Mouse (Mus musculus) CH12.LX (cell line): ENCODE measurements at regions not wholly inside any gene's neighbourhood (a gene's known extent, or its start where the extent isn't known, plus 50 kb on each side); places are given as distances from the start of the nearest gene placed in this dataset.

Source experiments
- DNase-seq: peaks from one replicate; pipeline ENCODE4 v3.0.0-alpha.2; 2013; ENCODE audit errors: extremely low read depth
- H3K27ac ChIP-seq: 2 replicates; pipeline ENCODE4 v1.5.1; 2012; ENCODE audit warnings: low read depth, mild to moderate bottlenecking, control low read depth, moderate library complexity; ENCODE audit not compliant: insufficient read depth
- H3K27me3 ChIP-seq: replicated peaks from 2 replicates; pipeline ENCODE3; 2012; ENCODE audit warnings: inconsistent platforms
- H3K36me3 ChIP-seq, 2 experiments: replicated peaks in 1 of 2; 2 replicates each; pipeline versions ENCODE3 to v1.6.1; 2012; ENCODE audit warnings: inconsistent platforms in 1 of 2, low read length in 1 of 2, mild to moderate bottlenecking in 1 of 2, mixed read lengths in 1 of 2, moderate library complexity in 1 of 2; ENCODE audit not compliant: control insufficient read depth in 1 of 2, insufficient read depth in 1 of 2
- H3K4me1 ChIP-seq, 2 experiments: 2 replicates each; pipeline ENCODE4 v1.6.1; 2012; ENCODE audit warnings: inconsistent platforms in 1 of 2, moderate library complexity in 1 of 2; ENCODE audit not compliant: insufficient read depth in 2 of 2, control insufficient read depth in 1 of 2
- H3K4me2 ChIP-seq: 2 replicates; pipeline ENCODE4 v1.6.1; 2012; ENCODE audit warnings: low read depth, mild to moderate bottlenecking, control low read depth; ENCODE audit not compliant: poor library complexity, insufficient read depth, severe bottlenecking
- H3K4me3 ChIP-seq, 3 experiments: fragments of 150-350 bp in 1 of 3; sonication (generic) in 1 of 3; replicated peaks in 1 of 3; 2 replicates each; pipeline versions ENCODE3 to v1.5.1; 2011 to 2012; ENCODE audit warnings: low read depth in 2 of 3, low read length in 2 of 3, mild to moderate bottlenecking in 2 of 3, moderate library complexity in 2 of 3, control low read depth in 1 of 3, improper control_type of control experiment in 1 of 3, inconsistent platforms in 1 of 3, mixed read lengths in 1 of 3; ENCODE audit not compliant: poor library complexity in 1 of 3
- H3K79me2 ChIP-seq: replicated peaks from 2 replicates; pipeline ENCODE4 v1.6.1; 2012; ENCODE audit warnings: mild to moderate bottlenecking, moderate library complexity; ENCODE audit not compliant: control insufficient read depth, poor library complexity, insufficient read depth, severe bottlenecking; ENCODE audit errors: extremely low read depth
- H3K9ac ChIP-seq: 2 replicates; pipeline ENCODE4 v1.6.1; 2012; ENCODE audit warnings: low read depth, mild to moderate bottlenecking, control low read depth, moderate library complexity; ENCODE audit not compliant: insufficient read depth
- H3K9me3 ChIP-seq: replicated peaks from 2 replicates; pipeline ENCODE3; 2012; ENCODE audit warnings: low read length, inconsistent platforms, mixed read lengths
- CHD1 ChIP-seq: IDR thresholded peaks from 2 replicates; pipeline ENCODE4 v1.6.1; 2012; ENCODE audit warnings: low read depth, low read length, improper control_type of control experiment, inconsistent platforms
- CHD2 ChIP-seq: IDR thresholded peaks from 2 replicates; pipeline ENCODE4 v1.6.1; 2011; ENCODE audit warnings: low read length, improper control_type of control experiment
- CTCF ChIP-seq, 2 experiments: IDR thresholded peaks in 1 of 2; conservative IDR thresholded peaks in 1 of 2; 2 replicates each; pipeline ENCODE4 v1.5.1; 2011 to 2012; ENCODE audit warnings: low read depth in 2 of 2, low read length in 2 of 2, improper control_type of control experiment in 1 of 2, inconsistent platforms in 1 of 2, mild to moderate bottlenecking in 1 of 2, moderate library complexity in 1 of 2
- E2F4 ChIP-seq: IDR thresholded peaks from 2 replicates; pipeline ENCODE4 v1.6.1; 2011; ENCODE audit warnings: low read depth, low read length, improper control_type of control experiment; ENCODE audit not compliant: insufficient replicate concordance
- ELF1 ChIP-seq: IDR thresholded peaks from 2 replicates; pipeline ENCODE4 v1.6.1; 2014; ENCODE audit warnings: low read depth, mild to moderate bottlenecking, inconsistent platforms, low read length, improper control_type of control experiment
- EP300 ChIP-seq: IDR thresholded peaks from 2 replicates; pipeline ENCODE4 v1.6.1; 2011; ENCODE audit warnings: low read length, improper control_type of control experiment
- ETS1 ChIP-seq: conservative IDR thresholded peaks from 2 replicates; pipeline ENCODE4 v1.6.1; 2012; ENCODE audit warnings: low read depth, mild to moderate bottlenecking, inconsistent platforms, low read length, improper control_type of control experiment, moderate library complexity
- IRF4 ChIP-seq: IDR thresholded peaks from 2 replicates; pipeline ENCODE4 v1.6.1; 2014; ENCODE audit warnings: low read depth, mild to moderate bottlenecking, inconsistent platforms, low read length, improper control_type of control experiment
- JUN ChIP-seq: IDR thresholded peaks from 2 replicates; pipeline ENCODE4 v1.6.1; 2011; ENCODE audit warnings: low read depth, mild to moderate bottlenecking, low read length, improper control_type of control experiment, moderate library complexity; ENCODE audit not compliant: insufficient read depth
- KAT2A ChIP-seq: IDR thresholded peaks from 2 replicates; pipeline ENCODE4 v1.6.1; 2012; ENCODE audit warnings: low read length, improper control_type of control experiment, inconsistent platforms; ENCODE audit not compliant: insufficient replicate concordance
- MXI1 ChIP-seq: IDR thresholded peaks from 2 replicates; pipeline ENCODE4 v1.6.1; 2011; ENCODE audit warnings: mild to moderate bottlenecking, low read depth, low read length, improper control_type of control experiment
- NELFE ChIP-seq: IDR thresholded peaks from 2 replicates; pipeline ENCODE4 v1.6.1; 2011; ENCODE audit warnings: low read depth, low read length, improper control_type of control experiment
- NRF1 ChIP-seq: IDR thresholded peaks from 2 replicates; pipeline ENCODE4 v1.6.1; 2014; ENCODE audit warnings: low read depth, mild to moderate bottlenecking, inconsistent platforms, low read length, improper control_type of control experiment, moderate library complexity
- POLR2AphosphoS2 ChIP-seq: IDR thresholded peaks from 2 replicates; pipeline ENCODE4 v1.6.1; 2011; ENCODE audit warnings: low read depth, low read length, improper control_type of control experiment
- RAD21 ChIP-seq: IDR thresholded peaks from 2 replicates; pipeline ENCODE4 v1.6.1; 2011; ENCODE audit warnings: low read depth, mild to moderate bottlenecking, low read length, improper control_type of control experiment, moderate library complexity
- RCOR1 ChIP-seq: conservative IDR thresholded peaks from 2 replicates; pipeline ENCODE4 v1.6.1; 2012; ENCODE audit warnings: low read depth, mild to moderate bottlenecking, inconsistent platforms, low read length, improper control_type of control experiment
- SIN3A ChIP-seq: IDR thresholded peaks from 2 replicates; pipeline ENCODE4 v1.6.1; 2012; ENCODE audit warnings: low read length, improper control_type of control experiment, inconsistent platforms
- SMC3 ChIP-seq: IDR thresholded peaks from 2 replicates; pipeline ENCODE4 v1.6.1; 2011; ENCODE audit warnings: low read depth, low read length, improper control_type of control experiment
- UBTF ChIP-seq: IDR thresholded peaks from 2 replicates; pipeline ENCODE4 v1.6.1; 2012; ENCODE audit warnings: low read depth, mild to moderate bottlenecking, inconsistent platforms, low read length, improper control_type of control experiment, moderate library complexity
- USF1 ChIP-seq: IDR thresholded peaks from 2 replicates; pipeline ENCODE4 v1.6.1; 2014; ENCODE audit warnings: low read depth, mild to moderate bottlenecking, inconsistent platforms, low read length, improper control_type of control experiment
- USF2 ChIP-seq: conservative IDR thresholded peaks from 2 replicates; pipeline ENCODE4 v1.6.1; 2011; ENCODE audit warnings: low read depth, low read length, improper control_type of control experiment
- ZKSCAN1 ChIP-seq: IDR thresholded peaks from 2 replicates; pipeline ENCODE4 v1.6.1; 2012; ENCODE audit warnings: low read depth, inconsistent platforms, low read length, improper control_type of control experiment, borderline replicate concordance
- ZMIZ1 ChIP-seq: IDR thresholded peaks from 2 replicates; pipeline ENCODE4 v1.6.1; 2012; ENCODE audit warnings: low read depth, mild to moderate bottlenecking, inconsistent platforms, low read length, improper control_type of control experiment
- ZNF384 ChIP-seq: IDR thresholded peaks from 2 replicates; pipeline ENCODE4 v1.6.1; 2012; ENCODE audit warnings: low read depth, low read length, improper control_type of control experiment, inconsistent platforms
- dilution Hi-C: fragments of 300-500 bp; cut with MboI; formaldehyde crosslinking; loops from 2 replicates; pipeline ENCODE4 v1.14.3; 2020; ENCODE audit warnings: low sequenced_read_pairs; ENCODE audit not compliant: extremely low pct_unique_long_range_greater_than_20kb, extremely low pct_ligation_motif_present
- in situ Hi-C: fragments of 300-500 bp; cut with MboI; formaldehyde crosslinking; loops from 3 replicates; pipeline ENCODE4 v1.14.3; 2019; ENCODE audit warnings: low sequenced_read_pairs, low pct_ligation_motif_present, low pct_unique_long_range_greater_than_20kb, mixed read lengths

DNA sequence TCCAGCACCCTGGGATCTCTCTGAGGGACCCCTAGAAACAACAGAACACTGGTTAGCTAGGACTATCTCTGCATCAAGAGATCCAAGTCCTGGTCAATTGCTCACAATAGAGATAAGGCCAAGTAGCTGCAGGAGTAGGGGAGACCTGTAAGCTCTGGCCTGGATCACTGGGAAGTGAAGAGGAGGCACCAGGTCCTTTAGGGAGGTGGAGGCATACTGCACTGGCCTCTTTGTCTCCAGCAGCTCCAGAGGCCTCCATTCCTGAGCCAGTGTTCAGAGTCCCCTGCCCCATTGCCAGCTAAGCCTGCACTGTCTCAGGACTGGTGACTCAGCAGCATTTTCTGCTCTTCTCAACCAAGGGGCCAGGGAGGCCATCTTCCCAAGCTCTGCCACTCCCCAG lies 262.3 kb upstream of the Gm4791 start:
- Histone ChIP-seq H3K9me3 (peaks cover 2% of the 10 kb centered on the region), H3K4me3 (no peak overlapping the region), H3K79me2 (no peaks in the 10 kb centered on the region), H3K27ac (no peak overlapping the region), H3K4me1 (no peaks in the 10 kb centered on the region), H3K36me3 (no peaks in the 10 kb centered on the region)
- dilution Hi-C loops = no loop called here
- DNase-seq = no peak
- no peak for TF ChIP-seq ZNF384
- no peak for TF ChIP-seq SMC3
- TF ChIP-seq KAT2A = no peak
- TF ChIP-seq UBTF = no peak
- TF ChIP-seq CTCF (conservative IDR thresholded peaks at IDR 0.05 in 1 of 2, IDR thresholded peaks at IDR 0.05 in 1 of 2; ENCODE audit: low read depth in 2 of 2, low read length in 2 of 2) = no peak
- TF ChIP-seq, all 38 proteins: peak for 0
- peaks cover 29% of the 10 kb centered on the region for H3K27me3 ChIP-seq
- H3K4me2 ChIP-seq = no peak overlapping the region
- H3K9ac ChIP-seq = no peak overlapping the region
- in situ Hi-C loops = loop anchor here (10.0 to 25.0 kb wide), 2 partner anchors 976 to 1519 kb away; no protein-coding TSS in a partner anchor

GRCm38 (mm10) chr9:46735664-46736067 lies 262.9 kb upstream of the Gm4791 start:
- peak; percentile 53 for DNase-seq
- H3K27ac ChIP-seq = no peak overlapping the region
- H3K36me3 ChIP-seq = no peaks in the 10 kb centered on the region
- peaks cover 35% of the 10 kb centered on the region for H3K27me3 ChIP-seq
- H3K4me3 ChIP-seq = no peak overlapping the region
- peaks cover 2% of the 10 kb centered on the region for H3K9me3 ChIP-seq
- no peaks in the 10 kb centered on the region for H3K79me2 ChIP-seq
- H3K4me2 ChIP-seq = no peak overlapping the region
- dilution Hi-C loops (no loop called here), in situ Hi-C loops (loop anchor here (10.0 to 25.0 kb wide), 2 partner anchors 977 to 1519 kb away; no protein-coding TSS in a partner anchor)
- H3K9ac ChIP-seq = no peak overlapping the region
- TF ChIP-seq CTCF (conservative IDR thresholded peaks at IDR 0.05 in 1 of 2, IDR thresholded peaks at IDR 0.05 in 1 of 2; ENCODE audit: low read depth in 2 of 2, low read length in 2 of 2) = peak; percentile 55 to 56; a peak in 3 of 4 replicates
- TF ChIP-seq SMC3 = peak; percentile 43
- TF ChIP-seq EP300 = no peak
- no peak for TF ChIP-seq CHD1
- peak; percentile 52 for TF ChIP-seq RAD21
- H3K4me1 ChIP-seq = no peaks in the 10 kb centered on the region

DNA sequence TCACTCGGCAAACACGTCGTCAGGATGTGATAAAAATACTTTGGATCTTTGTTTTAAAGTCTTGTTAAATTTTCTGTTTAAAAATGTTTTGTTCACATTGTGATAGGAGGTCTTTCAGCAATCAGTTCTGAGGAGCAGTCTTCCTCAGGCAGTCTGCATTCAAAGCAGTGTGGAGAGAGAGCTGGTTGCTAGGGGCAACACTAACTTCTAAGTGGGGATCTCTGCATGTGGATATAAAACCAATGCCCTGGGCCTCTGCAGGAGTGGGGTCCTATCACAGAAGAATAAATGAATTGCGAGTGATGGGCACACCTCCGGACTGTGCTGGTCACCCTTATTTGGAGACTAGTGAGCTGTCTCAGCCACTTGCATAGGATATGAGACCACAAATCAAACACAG lies 270.1 kb upstream of the Gm4791 start:
- no peak overlapping the region for H3K4me3 ChIP-seq
- in situ Hi-C loops (loop anchor here (25.0 kb wide), 1 partner anchor 984 kb away; no protein-coding TSS in a partner anchor), dilution Hi-C loops (no loop called here)
- H3K27me3 ChIP-seq = peaks cover 39% of the 10 kb centered on the region
- no peaks in the 10 kb centered on the region for H3K9me3 ChIP-seq
- no peaks in the 10 kb centered on the region for H3K36me3 ChIP-seq
- no peak overlapping the region for H3K9ac ChIP-seq
- no peak for DNase-seq
- H3K27ac ChIP-seq = no peak overlapping the region
- no peaks in the 10 kb centered on the region for H3K79me2 ChIP-seq
- H3K4me2 ChIP-seq = no peak overlapping the region
- H3K4me1 ChIP-seq = no peaks in the 10 kb centered on the region
- TF ChIP-seq ZKSCAN1 = no peak
- TF ChIP-seq ELF1 = no peak
- TF ChIP-seq ZMIZ1 = no peak
- no peak for TF ChIP-seq RCOR1
- TF ChIP-seq JUN = no peak
- TF ChIP-seq E2F4 = no peak
- TF ChIP-seq USF2 = no peak
- no peak for TF ChIP-seq KAT2A
- TF ChIP-seq ETS1 = no peak
- TF ChIP-seq USF1 = no peak
- no peak for TF ChIP-seq POLR2AphosphoS2
- TF ChIP-seq NRF1 = no peak
- TF ChIP-seq CHD2 = no peak
- TF ChIP-seq IRF4 = no peak
- TF ChIP-seq CTCF (conservative IDR thresholded peaks at IDR 0.05 in 1 of 2, IDR thresholded peaks at IDR 0.05 in 1 of 2; ENCODE audit: low read depth in 2 of 2, low read length in 2 of 2) = no peak
- TF ChIP-seq MXI1 = no peak
- TF ChIP-seq SIN3A = no peak
- TF ChIP-seq ZNF384 = no peak
- no peak for TF ChIP-seq NELFE
- TF ChIP-seq, all 38 proteins: peak for 0
